Mouse (Mus musculus): ENCODE measurements around the gene Cybb. TPM values are rescaled to one million over a fixed set of nuclear protein-coding genes. Genes with fewer than 3 reads are reported as not detected.
"Not testable (repeated sequence)": the region's sequence is repeated elsewhere in the genome, so short reads cannot be mapped to it uniquely, and the experiment has no call there.

The Cybb gene
- 0.70 and 0.87 TPM in 2 replicates for polyA plus RNA-seq (2016; fragmentation: Nextera tagmentation; extraction: Ambion mirVana)

DNA sequence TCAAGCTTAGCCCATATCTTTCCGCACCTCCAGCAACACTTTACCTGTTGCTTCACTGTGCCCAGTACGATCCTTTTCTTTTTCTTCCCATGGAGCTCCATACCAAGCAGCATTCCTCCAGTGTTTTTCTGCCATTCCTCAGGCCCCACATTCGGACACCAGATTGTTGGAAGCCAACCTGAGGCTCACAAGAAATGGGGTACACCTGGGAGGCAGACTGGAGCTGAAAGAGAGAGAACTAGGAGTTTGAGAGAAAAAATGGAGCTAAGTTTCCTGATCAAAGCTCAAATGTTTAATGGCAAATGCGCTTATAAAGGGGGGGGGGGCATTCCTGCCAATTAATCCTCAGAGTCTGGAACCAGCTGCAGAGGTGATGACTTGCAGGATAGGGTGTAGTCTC is at the start of gene Cybb:
TSS of gene Cybb (minus strand) at position 101 of the 400 bp plus-strand sequence.
- no peaks in the 10 kb centered on the region for H3K36me3 ChIP-seq
- H3K4me1 ChIP-seq: no peaks in the 10 kb centered on the region
- H3K4me3 ChIP-seq: no peak within 1 kb of the TSS
- H3K4me2 ChIP-seq (replicated peaks): no peak within 1 kb of the TSS
- H3K9me3 ChIP-seq: no peaks in the 10 kb centered on the region
- no peak within 1 kb of the TSS for H3K9ac ChIP-seq
- no peaks in the 10 kb centered on the region for H3K27me3 ChIP-seq (replicated peaks)
- no peak for ATAC-seq (ENCODE audit: low FRiP score, low read depth)
- no peak within 1 kb of the TSS for H3K27ac ChIP-seq
- 87% methylated on average over 4 of the region's 4 CpGs for WGBS

DNA sequence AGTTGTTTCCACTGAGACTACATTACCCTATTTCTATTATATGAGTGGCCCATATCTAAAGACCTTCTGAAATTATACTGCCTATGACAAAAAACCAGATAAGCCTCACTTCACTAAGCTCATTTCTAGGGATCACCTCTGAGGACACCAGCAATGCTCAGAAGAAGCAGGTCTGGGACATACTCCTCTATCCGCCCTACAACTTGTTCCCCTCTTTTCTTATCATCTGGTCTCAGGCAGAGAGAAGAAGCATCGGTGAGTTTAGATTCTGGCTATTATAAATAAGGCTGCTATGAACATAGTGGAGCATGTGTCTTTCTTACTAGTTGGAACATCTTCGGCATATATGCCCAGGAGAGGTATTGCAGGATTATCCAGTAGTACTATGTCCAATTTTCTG is 49.3 kb upstream of the Cybb start:
- Histone ChIP-seq H3K9me3 (no peaks in the 10 kb centered on the region), H3K4me3 (no peak overlapping the region), H3K4me1 (no peaks in the 10 kb centered on the region), H3K27ac (no peak overlapping the region), H3K36me3 (no peaks in the 10 kb centered on the region), H3K4me2 (replicated peaks) (no peak overlapping the region), H3K9ac (no peak overlapping the region), H3K27me3 (replicated peaks) (no peaks in the 10 kb centered on the region)
- WGBS: 88% methylated on average over 3 of the region's 3 CpGs
- ATAC-seq (ENCODE audit: low FRiP score, low read depth): no peak

DNA sequence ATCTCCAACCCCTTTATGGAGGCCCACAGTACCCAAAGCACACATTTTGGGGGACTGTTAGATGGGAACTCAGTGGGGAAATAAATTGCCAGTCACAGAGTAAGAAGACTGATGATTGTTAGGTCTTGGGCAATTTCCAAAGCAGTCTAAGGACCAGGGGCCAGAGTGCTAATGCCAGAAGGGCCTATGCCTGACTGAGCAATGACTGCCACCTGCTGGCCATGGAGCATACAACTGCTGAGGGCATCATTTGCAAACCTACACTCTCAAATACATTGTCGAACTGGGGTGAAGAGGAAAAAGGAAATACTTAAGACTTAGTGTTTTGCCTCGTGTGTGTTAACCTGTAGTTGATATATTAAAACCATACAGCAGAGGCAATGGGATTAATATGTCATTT is 32.4 kb upstream of the Cybb start:
- not testable (repeated sequence) for H3K27me3 ChIP-seq (replicated peaks); H3K4me3 ChIP-seq; H3K4me2 ChIP-seq (replicated peaks); H3K4me1 ChIP-seq; H3K27ac ChIP-seq; H3K9me3 ChIP-seq; H3K9ac ChIP-seq; H3K36me3 ChIP-seq
- 50% methylated on average over 2 of the region's 2 CpGs for WGBS
- ATAC-seq (ENCODE audit: low FRiP score, low read depth): 0 out of 2 replicates have a peak, but pooled peaks have one; percentile 61

DNA sequence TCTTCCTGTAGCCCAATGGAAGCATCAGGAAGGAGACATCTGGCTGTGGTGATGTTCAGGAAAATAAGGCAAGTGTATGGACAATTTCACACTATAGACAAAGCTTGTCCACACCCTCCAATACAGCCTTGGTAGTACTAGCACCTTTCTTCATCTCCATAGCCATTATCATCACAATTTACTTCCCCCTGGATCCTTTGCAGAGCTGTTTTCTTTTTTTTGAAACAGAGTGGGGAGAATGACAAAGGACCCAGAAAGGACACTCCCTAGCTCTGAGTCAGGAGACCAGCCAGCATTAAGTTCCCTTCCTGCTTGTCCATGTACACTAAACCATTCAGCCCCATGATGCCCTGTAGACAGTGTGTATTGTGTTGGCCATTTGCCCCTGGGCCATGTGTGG is 30.0 kb upstream of the Cybb start:
- H3K4me2 ChIP-seq (replicated peaks); ATAC-seq (ENCODE audit: low FRiP score, low read depth); H3K27ac ChIP-seq; H3K9ac ChIP-seq; H3K9me3 ChIP-seq; H3K36me3 ChIP-seq; H3K4me3 ChIP-seq; H3K27me3 ChIP-seq (replicated peaks); H3K4me1 ChIP-seq: not testable (repeated sequence)

DNA sequence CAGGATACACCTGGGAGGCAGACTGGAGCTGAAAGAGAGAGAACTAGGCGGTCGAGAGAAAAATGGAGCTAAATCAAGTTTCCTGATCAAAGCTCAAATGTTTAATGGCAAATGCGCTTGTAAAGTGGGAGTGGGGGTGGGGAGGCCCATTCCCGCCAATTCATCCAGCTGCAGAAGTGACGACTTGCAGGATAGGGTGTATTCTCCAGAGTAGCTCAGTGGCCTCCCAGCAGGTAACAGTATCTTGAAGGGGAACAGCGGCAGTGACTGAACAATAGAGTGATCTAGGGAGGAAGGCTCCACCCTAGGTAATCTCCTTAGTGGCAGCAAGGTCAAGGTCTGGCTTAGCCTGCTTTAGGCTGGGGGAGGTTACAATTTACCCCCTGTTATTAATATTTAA is 12.5 kb downstream of the Cybb start:
- not testable (repeated sequence) for H3K4me3 ChIP-seq; H3K27me3 ChIP-seq (replicated peaks); H3K9ac ChIP-seq; ATAC-seq (ENCODE audit: low FRiP score, low read depth); H3K9me3 ChIP-seq; H3K4me2 ChIP-seq (replicated peaks); H3K36me3 ChIP-seq; H3K27ac ChIP-seq; H3K4me1 ChIP-seq
- WGBS: 91% methylated on average over 6 of the region's 6 CpGs

DNA sequence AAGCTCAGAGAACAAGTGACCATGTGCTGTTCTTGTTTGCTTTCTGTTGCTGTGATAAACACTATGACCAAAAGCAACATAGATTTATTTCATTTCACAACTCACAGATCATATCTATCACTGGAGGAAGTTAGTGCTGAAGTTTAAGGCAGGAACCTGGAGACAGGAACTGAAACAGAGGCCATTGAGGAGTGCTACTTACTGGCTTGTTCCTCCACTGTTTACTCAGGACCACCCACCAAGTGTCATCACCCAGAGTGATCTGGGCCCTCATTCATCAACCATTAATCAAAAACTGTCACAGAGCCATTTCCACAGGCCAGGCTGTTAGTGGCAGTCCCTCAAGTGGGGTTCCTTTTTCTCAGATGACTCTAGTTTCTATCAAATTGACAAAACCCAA is 13.1 kb downstream of the Cybb start:
- no peaks in the 10 kb centered on the region for H3K27me3 ChIP-seq (replicated peaks)
- H3K9me3 ChIP-seq: no peaks in the 10 kb centered on the region
- H3K4me2 ChIP-seq (replicated peaks): no peak overlapping the region
- H3K9ac ChIP-seq: no peak overlapping the region
- H3K27ac ChIP-seq: no peak overlapping the region
- no peak overlapping the region for H3K4me3 ChIP-seq
- no peaks in the 10 kb centered on the region for H3K36me3 ChIP-seq
- no peaks in the 10 kb centered on the region for H3K4me1 ChIP-seq
- no peak for ATAC-seq (ENCODE audit: low FRiP score, low read depth)

DNA sequence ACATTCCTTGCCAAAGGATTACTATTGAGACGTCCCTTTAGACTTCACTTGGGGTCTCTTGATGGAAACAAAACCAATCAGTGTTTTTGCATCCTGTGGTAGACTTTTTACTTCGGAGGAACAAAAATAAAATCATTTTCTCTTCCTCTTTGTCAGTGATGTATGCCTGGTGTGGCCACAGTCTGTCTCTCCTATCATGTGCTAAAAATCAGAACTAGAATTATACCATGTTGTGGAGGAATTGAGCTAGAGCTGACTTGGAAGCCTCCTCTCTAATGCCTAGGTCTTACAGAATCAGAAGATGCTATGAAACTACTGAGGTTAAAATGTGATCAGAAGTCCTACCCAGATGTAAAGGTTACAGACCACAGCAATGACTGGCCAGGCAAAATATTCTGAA is 13.8 kb downstream of the Cybb start:
- WGBS: 76% methylated on average over 2 of the region's 2 CpGs
- Histone ChIP-seq H3K36me3 (no peaks in the 10 kb centered on the region), H3K4me3 (no peak overlapping the region), H3K4me1 (no peaks in the 10 kb centered on the region), H3K27me3 (replicated peaks) (no peaks in the 10 kb centered on the region), H3K9me3 (no peaks in the 10 kb centered on the region), H3K4me2 (replicated peaks) (no peak overlapping the region), H3K27ac (no peak overlapping the region), H3K9ac (no peak overlapping the region)
- no peak for ATAC-seq (ENCODE audit: low FRiP score, low read depth)

DNA sequence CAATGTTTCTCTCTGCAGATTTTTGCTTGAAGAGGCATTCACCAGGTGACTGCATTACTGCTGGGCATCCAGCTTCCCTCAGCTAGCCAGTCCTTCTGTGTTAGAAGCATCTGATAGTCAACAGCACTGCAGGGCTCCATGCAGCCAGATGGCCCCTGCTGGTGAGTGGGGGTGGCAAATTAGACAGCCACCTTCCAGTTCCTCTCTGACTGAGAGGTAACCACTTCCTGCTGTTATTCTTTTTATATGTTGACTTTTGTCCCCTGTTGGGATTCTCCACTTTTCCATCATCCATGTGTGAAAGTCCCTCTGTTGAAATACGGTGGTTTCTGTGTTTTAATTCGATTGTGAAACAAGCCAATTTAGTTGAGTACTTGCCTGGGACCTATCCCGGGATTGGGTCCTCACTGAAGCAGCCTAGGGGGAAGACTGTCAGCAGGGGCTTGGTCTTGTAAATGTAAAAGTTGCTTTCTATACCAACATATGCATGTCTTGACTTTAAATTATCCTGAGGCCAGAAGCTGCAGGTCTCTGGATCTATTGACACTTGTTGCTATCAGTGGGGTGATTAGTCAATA is 16.7 kb downstream of the Cybb start:
- Histone ChIP-seq H3K9me3 (no peaks in the 10 kb centered on the region), H3K27ac (no peak overlapping the region), H3K27me3 (replicated peaks) (no peaks in the 10 kb centered on the region), H3K9ac (no peak overlapping the region), H3K4me1 (no peaks in the 10 kb centered on the region), H3K4me2 (replicated peaks) (no peak overlapping the region), H3K36me3 (no peaks in the 10 kb centered on the region), H3K4me3 (no peak overlapping the region)
- WGBS: 52% methylated on average over 3 of the region's 3 CpGs
- no peak for ATAC-seq (ENCODE audit: low FRiP score, low read depth)

DNA sequence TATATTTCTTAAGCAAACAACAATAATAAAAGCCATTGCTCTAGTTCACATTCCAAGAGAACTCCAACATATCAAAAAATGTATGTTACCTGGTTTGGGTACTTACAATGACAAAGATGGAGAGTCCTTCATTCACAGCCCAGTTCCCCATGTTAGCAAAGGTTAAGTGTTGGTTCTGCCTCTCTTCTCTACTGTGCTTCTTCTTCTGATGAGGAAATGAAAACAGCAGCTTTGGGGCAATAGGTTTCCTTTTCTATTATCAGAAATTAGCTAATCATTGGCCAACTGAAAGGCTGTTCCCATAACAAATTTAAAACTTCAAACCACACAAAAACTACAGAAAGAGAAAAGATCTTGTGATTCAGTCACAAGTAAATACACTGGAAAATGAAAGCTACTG is 18.5 kb downstream of the Cybb start:
- no peak overlapping the region for H3K27ac ChIP-seq
- no peak overlapping the region for H3K4me3 ChIP-seq
- no peaks in the 10 kb centered on the region for H3K27me3 ChIP-seq (replicated peaks)
- H3K4me2 ChIP-seq (replicated peaks): no peak overlapping the region
- H3K9me3 ChIP-seq: no peaks in the 10 kb centered on the region
- H3K9ac ChIP-seq: no peak overlapping the region
- no peaks in the 10 kb centered on the region for H3K36me3 ChIP-seq
- H3K4me1 ChIP-seq: no peaks in the 10 kb centered on the region
- no peak for ATAC-seq (ENCODE audit: low FRiP score, low read depth)

DNA sequence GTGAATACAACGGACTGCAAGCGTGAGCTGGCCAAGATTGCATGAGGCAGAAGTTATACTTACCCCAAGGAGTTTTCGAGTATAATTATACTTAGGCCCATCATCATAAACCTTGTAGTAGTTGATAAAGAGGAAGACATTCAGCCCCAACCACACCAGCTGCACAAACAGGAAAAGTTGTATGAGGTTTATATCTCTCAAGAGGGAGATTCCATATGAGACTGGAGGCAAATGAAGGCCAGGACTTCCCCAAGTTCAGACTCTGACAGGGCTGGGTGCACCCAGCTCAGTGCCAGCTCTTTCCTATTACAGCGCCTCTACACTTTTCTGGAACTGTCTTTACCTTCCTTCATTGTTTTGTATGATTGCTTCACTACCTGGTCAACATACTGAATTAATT is 20.6 kb downstream of the Cybb start:
- 89% methylated on average over 4 of the region's 4 CpGs for WGBS
- no peaks in the 10 kb centered on the region for H3K36me3 ChIP-seq
- H3K4me3 ChIP-seq: no peak overlapping the region

DNA sequence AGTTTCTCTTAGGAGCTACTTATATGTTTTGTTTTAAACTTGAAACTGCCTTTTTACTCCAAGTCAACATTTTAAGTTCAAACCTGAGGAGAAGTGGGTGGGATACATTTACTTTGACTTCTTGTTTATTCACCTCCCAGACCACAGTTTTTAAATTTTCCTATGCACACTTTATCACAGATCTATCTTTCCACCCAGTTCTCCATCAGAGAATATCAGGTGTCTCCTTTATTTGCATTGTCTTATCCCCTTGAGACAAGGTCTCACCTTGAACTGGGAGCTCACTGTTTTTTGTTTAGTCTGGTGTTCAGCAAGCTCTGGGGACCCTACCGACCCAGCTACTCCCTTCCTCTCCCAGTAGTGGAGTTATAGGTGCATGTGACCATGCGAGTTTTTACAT is 21.7 kb downstream of the Cybb start:
- H3K4me3 ChIP-seq: no peak overlapping the region
- no peaks in the 10 kb centered on the region for H3K9me3 ChIP-seq
- no peaks in the 10 kb centered on the region for H3K27me3 ChIP-seq (replicated peaks)
- no peak for ATAC-seq (ENCODE audit: low FRiP score, low read depth)
- no peak overlapping the region for H3K4me2 ChIP-seq (replicated peaks)
- WGBS: 69% methylated on average over 2 of the region's 2 CpGs
- H3K4me1 ChIP-seq: no peaks in the 10 kb centered on the region
- H3K36me3 ChIP-seq: no peaks in the 10 kb centered on the region
- no peak overlapping the region for H3K9ac ChIP-seq
- H3K27ac ChIP-seq: no peak overlapping the region

More for the DNA sequence above, 20.6 kb downstream of the Cybb start:
- H3K4me2 ChIP-seq (replicated peaks): no peak overlapping the region
- ATAC-seq (ENCODE audit: low FRiP score, low read depth): no peak
- no peak overlapping the region for H3K9ac ChIP-seq
- no peaks in the 10 kb centered on the region for H3K9me3 ChIP-seq
- H3K27ac ChIP-seq: no peak overlapping the region
- no peaks in the 10 kb centered on the region for H3K4me1 ChIP-seq
- H3K27me3 ChIP-seq (replicated peaks): no peaks in the 10 kb centered on the region

DNA sequence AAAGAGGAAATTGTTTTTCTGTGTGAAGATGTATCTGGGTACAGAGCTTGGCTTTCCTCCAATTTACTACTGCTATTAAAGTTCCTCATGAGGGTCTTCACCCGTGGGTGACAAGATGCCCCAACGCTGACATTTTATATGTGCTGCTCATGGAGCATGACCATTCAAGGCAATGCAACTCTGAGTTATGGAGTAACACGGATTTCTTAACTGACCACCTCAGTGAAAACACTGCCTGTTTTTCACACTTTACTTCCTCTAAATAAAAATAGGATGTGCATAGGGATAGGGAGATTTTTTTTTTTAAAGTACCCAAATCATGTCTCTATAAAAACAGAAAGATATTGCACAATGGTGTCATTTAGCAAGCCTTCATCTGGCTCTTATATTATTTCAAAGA is 24.9 kb downstream of the Cybb start:
- H3K27me3 ChIP-seq (replicated peaks): no peaks in the 10 kb centered on the region
- no peaks in the 10 kb centered on the region for H3K9me3 ChIP-seq
- ATAC-seq (ENCODE audit: low FRiP score, low read depth): no peak
- H3K27ac ChIP-seq: no peak overlapping the region
- no peak overlapping the region for H3K9ac ChIP-seq
- H3K4me2 ChIP-seq (replicated peaks): no peak overlapping the region
- no peaks in the 10 kb centered on the region for H3K36me3 ChIP-seq
- no peak overlapping the region for H3K4me3 ChIP-seq
- no peaks in the 10 kb centered on the region for H3K4me1 ChIP-seq
- WGBS: 88% methylated on average over 3 of the region's 3 CpGs

DNA sequence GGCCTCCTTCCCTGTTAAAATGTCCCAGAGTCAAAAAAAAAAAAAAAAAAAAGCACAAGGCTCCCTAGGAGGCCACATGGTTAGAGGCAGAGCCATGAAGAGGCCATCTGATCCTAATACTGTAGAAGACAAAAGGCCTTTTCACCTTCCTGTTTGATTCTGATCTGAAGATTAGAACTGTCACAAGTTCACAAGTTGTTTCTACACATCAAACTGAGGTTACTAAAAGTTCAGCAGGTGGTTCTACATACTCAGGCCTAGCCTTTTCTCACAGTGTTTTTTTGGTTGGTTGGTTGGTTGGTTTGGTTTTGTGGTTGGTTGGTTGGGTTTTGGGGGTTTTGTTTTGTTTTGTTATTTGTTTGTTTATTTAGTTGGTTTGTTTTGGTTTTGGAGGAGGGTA is 26.2 kb downstream of the Cybb start:
- H3K4me1 ChIP-seq: no peaks in the 10 kb centered on the region
- no peak overlapping the region for H3K4me2 ChIP-seq (replicated peaks)
- no peak overlapping the region for H3K9ac ChIP-seq
- no peaks in the 10 kb centered on the region for H3K27me3 ChIP-seq (replicated peaks)
- no peak overlapping the region for H3K4me3 ChIP-seq
- H3K36me3 ChIP-seq: no peaks in the 10 kb centered on the region
- no peak overlapping the region for H3K27ac ChIP-seq
- ATAC-seq (ENCODE audit: low FRiP score, low read depth): no peak
- no peaks in the 10 kb centered on the region for H3K9me3 ChIP-seq

Data from neural tube, embryonic 12.5 days (tissue).